Comparison of ENCODE assay signal across 14 mouse cellular contexts in the genomic region with DNA sequence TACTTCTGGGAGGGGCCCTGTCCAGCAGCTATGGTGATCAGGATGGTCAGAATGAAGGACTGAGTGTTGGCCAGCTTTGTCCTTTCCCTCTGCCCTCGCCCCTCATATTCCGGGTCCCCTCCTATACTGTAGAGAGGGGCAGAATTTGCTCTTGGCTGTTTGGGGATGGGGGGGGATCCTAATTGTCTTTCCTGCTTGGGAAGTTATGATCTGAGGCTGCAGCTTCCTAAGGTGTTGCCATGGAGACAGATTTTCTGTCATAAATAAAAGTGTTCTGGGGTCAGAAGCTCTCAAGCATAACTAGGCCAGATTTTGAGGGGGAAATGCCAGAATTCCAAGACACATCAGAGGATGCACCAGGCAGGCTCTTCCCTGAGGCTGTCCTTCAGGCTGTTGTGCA. TPM values are rescaled to one million over a fixed set of nuclear protein-coding genes. Genes with fewer than 3 reads are reported as not detected.
DNase-seq lines count a peak whose midpoint lies in the region; ATAC-seq and TF ChIP-seq lines count a peak whose summit lies in the region.
"Had no signal": no experiment of that assay in that cellular context is flagged by ENCODE, and none has a peak within 500 bp of the region (broad histone marks: within the 10 kb centered on the region; RNA-seq: fewer than 3 reads in every experiment).

No protein-coding gene starts in this region.

- no peak for ATAC-seq in heart, embryonic 14.5 days (ENCODE audit: insufficient number of reproducible peaks, insufficient read depth, low FRiP score, low read depth)
- ATAC-seq in lung, embryonic 14.5 days (ENCODE audit: insufficient read depth) = no peak
- ATAC-seq in midbrain, postnatal 0 days (ENCODE audit: low FRiP score) = no peak
- ATAC-seq: forebrain, embryonic 15.5 days had no signal

- no peak for TF ChIP-seq POLR2A in lung, adult 2 months (IDR thresholded peaks at IDR 0.05; ENCODE audit: borderline replicate concordance, extremely low read depth, low read depth, low read length)

- no peaks in the 10 kb centered on the region for H3K27me3 ChIP-seq in heart, embryonic 14.5 days (ENCODE audit: control insufficient read depth, insufficient read depth, low read length)
- H3K27me3 ChIP-seq in lung, embryonic 14.5 days (ENCODE audit: insufficient read depth, low read length) = no peaks in the 10 kb centered on the region
- H3K27me3 ChIP-seq in midbrain, postnatal 0 days (ENCODE audit: insufficient read depth, low read length) = no peaks in the 10 kb centered on the region
- H3K27me3 ChIP-seq: forebrain, embryonic 15.5 days had no signal

- TF ChIP-seq CTCF in lung, embryonic 14.5 days (IDR thresholded peaks at IDR 0.05; ENCODE audit: low read depth) = no peak
- no peak for TF ChIP-seq CTCF in lung, adult 2 months (IDR thresholded peaks at IDR 0.05; ENCODE audit: insufficient read depth, low read length)
- TF ChIP-seq CTCF in midbrain, postnatal 0 days (IDR thresholded peaks at IDR 0.05) = no peak

- no peak for DNase-seq in heart, adult 9 months (ENCODE audit: low spot score in 2 of 2)
- peak; percentile 35 for DNase-seq in lung, embryonic 14.5 days
- no peak for DNase-seq in lung, adult 2 months
- DNase-seq in brain, embryonic 18.5 days (ENCODE audit: low read depth, low spot score) = peak; percentile 36
- DNase-seq in midbrain, postnatal 0 days (ENCODE audit: low spot score) = peak; percentile 70
- no peak for DNase-seq in urinary bladder, postnatal 10 days (ENCODE audit: low spot score)
- DNase-seq: cerebellum, adult 2 months; heart, adult 11 months had no signal

- H3K9ac ChIP-seq in heart, embryonic 14.5 days (ENCODE audit: low read length) = peak overlapping the region; percentile 34; the same call in 1 of the 2 replicates
- no peak overlapping the region for H3K9ac ChIP-seq in lung, embryonic 14.5 days
- H3K9ac ChIP-seq in midbrain, postnatal 0 days (replicated peaks; ENCODE audit: low read length, poor library complexity, severe bottlenecking) = no peak overlapping the region
- H3K9ac ChIP-seq: forebrain, embryonic 15.5 days; liver, embryonic 14.5 days had no signal

- H3K4me2 ChIP-seq in heart, embryonic 14.5 days (ENCODE audit: low read length) = peak overlapping the region; percentile 40; the same call in 1 of the 2 replicates
- H3K4me2 ChIP-seq in lung, embryonic 14.5 days = peak overlapping the region; percentile 4; the same call in 1 of the 2 replicates
- H3K4me2 ChIP-seq in midbrain, postnatal 0 days (ENCODE audit: low read depth, low read length, poor library complexity, severe bottlenecking) = no peak overlapping the region
- H3K4me2 ChIP-seq: forebrain, embryonic 15.5 days had no signal

- H3K9me3 ChIP-seq in heart, embryonic 14.5 days (ENCODE audit: control insufficient read depth, low read length) = no peaks in the 10 kb centered on the region
- H3K9me3 ChIP-seq in lung, embryonic 14.5 days (ENCODE audit: low read depth, low read length) = no peaks in the 10 kb centered on the region
- no peaks in the 10 kb centered on the region for H3K9me3 ChIP-seq in midbrain, postnatal 0 days (ENCODE audit: low read length)
- H3K9me3 ChIP-seq: forebrain, embryonic 15.5 days had no signal

- no peaks in the 10 kb centered on the region for H3K36me3 ChIP-seq in heart, embryonic 14.5 days (ENCODE audit: control insufficient read depth, insufficient read depth, low read length)
- no peaks in the 10 kb centered on the region for H3K36me3 ChIP-seq in lung, embryonic 14.5 days (ENCODE audit: insufficient read depth)
- no peaks in the 10 kb centered on the region for H3K36me3 ChIP-seq in midbrain, postnatal 0 days (ENCODE audit: insufficient read depth, low read length)
- H3K36me3 ChIP-seq: forebrain, embryonic 15.5 days had no signal

- no peak overlapping the region for H3K27ac ChIP-seq in heart, embryonic 14.5 days (replicated peaks in 1 of 2; ENCODE audit: control insufficient read depth in 1 of 2, insufficient read depth in 1 of 2, low read depth in 2 of 2, low read length in 2 of 2)
- H3K27ac ChIP-seq in lung, embryonic 14.5 days (ENCODE audit: low read depth) = peak overlapping the region; percentile 63; the same call in 1 of the 2 replicates
- H3K27ac ChIP-seq in midbrain, postnatal 0 days (ENCODE audit: low read depth, low read length) = peak overlapping the region; percentile 52
- H3K27ac ChIP-seq: forebrain, embryonic 15.5 days; liver, embryonic 14.5 days; macrophage had no signal

- peaks cover 26 to 30% of the 10 kb centered on the region in 2 experiments for H3K4me1 ChIP-seq in heart, embryonic 14.5 days (ENCODE audit: control insufficient read depth in 2 of 2, insufficient read depth in 2 of 2, low read length in 2 of 2)
- peaks cover 26% of the 10 kb centered on the region; the same call in 1 of the 2 replicates for H3K4me1 ChIP-seq in lung, embryonic 14.5 days (ENCODE audit: insufficient read depth)
- H3K4me1 ChIP-seq in lung, adult 2 months (ENCODE audit: control insufficient read depth, insufficient read depth, low read length) = peaks cover 10% of the 10 kb centered on the region
- H3K4me1 ChIP-seq in midbrain, postnatal 0 days (ENCODE audit: insufficient read depth, low read length) = peaks cover 15% of the 10 kb centered on the region

- 89% methylated on average over 2 of the region's 2 CpGs for WGBS in heart, embryonic 14.5 days
- 55% methylated on average over 2 of the region's 2 CpGs for WGBS in lung, embryonic 14.5 days
- 66% methylated on average over 2 of the region's 2 CpGs for WGBS in lung, adult 2 months
- WGBS in midbrain, postnatal 0 days = 40% methylated on average over 2 of the region's 2 CpGs

- no peak overlapping the region for H3K4me3 ChIP-seq in heart, embryonic 14.5 days (ENCODE audit: control insufficient read depth in 1 of 2, insufficient read depth in 1 of 2, low read depth in 1 of 2, low read length in 2 of 2)
- no peak overlapping the region for H3K4me3 ChIP-seq in lung, embryonic 14.5 days (ENCODE audit: low read depth, low read length)
- no peak overlapping the region for H3K4me3 ChIP-seq in lung, adult 2 months (replicated peaks; ENCODE audit: extremely low read depth, low read depth, low read length)
- H3K4me3 ChIP-seq in midbrain, postnatal 0 days (ENCODE audit: low read depth, low read length) = no peak overlapping the region
- H3K4me3 ChIP-seq: forebrain, embryonic 15.5 days had no signal

RNA-seq across cellular contexts. Expression of a gene that starts 31.6 kb away (rescaled TPM):
- 51.5 and 53.3 TPM in 2 replicates for polyA plus RNA-seq in heart, embryonic 14.5 days (2014; fragmentation: Nextera tagmentation; extraction: Ambion mirVana)
- polyA plus RNA-seq in lung, embryonic 14.5 days (2014; fragmentation: Nextera tagmentation; extraction: Ambion mirVana) = 40.9 and 46.0 TPM in 2 replicates
- polyA plus RNA-seq in lung, adult 2 months (2012; rRNA removed) = 91.5 and 105 TPM in 2 replicates
- total RNA-seq in midbrain, postnatal 0 days (2014; rRNA removed) = 64.0 and 67.7 TPM in 2 replicates
- 53.8 and 54.5 TPM in 2 replicates for polyA plus RNA-seq in midbrain, postnatal 0 days (2015; fragmentation: Nextera tagmentation; extraction: Ambion mirVana)
- total RNA-seq: monocyte, adult 5-6 weeks; neutrophil, adult 5-6 weeks had no signal

Comparison
In these comparisons a context has a peak if more than half of its experiments do, and no peak if none do; other contexts are left out.
1. DNase-seq: peak in lung, embryonic 14.5 days (single experiment), brain, embryonic 18.5 days (single experiment) and midbrain, postnatal 0 days (single experiment); none in heart, adult 9 months (0 of 2), lung, adult 2 months (single experiment) and urinary bladder, postnatal 10 days (single experiment).
2. H3K27ac ChIP-seq: peak in lung, embryonic 14.5 days (single experiment) and midbrain, postnatal 0 days (single experiment); none in heart, embryonic 14.5 days (0 of 2).